Mouse (Mus musculus) thymus, postnatal 10 days (tissue): ENCODE measurements at regions not wholly inside any gene's neighbourhood (a gene's known extent, or its start where the extent isn't known, plus 50 kb on each side); places are given as distances from the start of the nearest gene placed in this dataset.

Source experiments
- DNase-seq, 2 experiments: peaks; one replicate each; pipeline ENCODE4 v3.0.0; 2021; ENCODE audit warnings: low spot score in 2 of 2

DNA sequence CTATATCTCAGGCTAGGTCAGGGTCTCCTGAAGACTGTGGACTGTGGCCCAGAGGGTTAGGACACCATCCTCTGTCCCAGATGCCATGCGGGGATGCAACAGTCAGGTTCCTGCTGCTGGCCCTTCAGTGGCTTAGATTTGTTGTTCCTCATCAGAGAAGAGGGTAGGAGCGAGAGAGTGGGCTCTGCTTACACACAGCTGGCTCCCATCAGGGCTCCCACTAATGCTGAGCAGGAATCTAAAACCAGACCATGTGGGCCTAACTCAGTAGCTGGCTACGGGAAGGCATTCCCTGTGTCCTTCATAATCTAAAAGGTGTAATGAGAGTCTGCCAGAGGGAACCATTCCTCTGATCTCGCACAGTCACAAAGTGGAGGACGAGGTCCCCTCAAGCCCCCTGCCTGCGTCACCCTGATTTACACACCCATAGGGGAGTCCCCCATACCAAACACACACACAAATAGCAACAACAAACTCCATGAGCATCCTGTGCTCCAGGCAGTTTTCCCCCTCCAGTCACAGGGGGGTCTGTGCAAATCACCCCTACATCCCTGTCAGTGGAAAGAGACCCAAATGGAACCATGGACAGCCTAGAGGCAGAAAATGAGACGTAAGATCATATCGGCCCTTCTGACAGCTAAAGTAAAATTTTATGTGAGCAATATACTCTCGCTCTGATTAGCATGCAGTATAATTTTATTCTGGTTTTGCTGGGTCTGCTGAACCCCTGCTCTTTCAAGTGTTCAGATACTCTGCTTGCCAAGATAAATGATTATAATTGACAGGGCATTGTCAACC is 234.8 kb downstream of the 3110018I06Rik start:
- no peak for DNase-seq

DNA sequence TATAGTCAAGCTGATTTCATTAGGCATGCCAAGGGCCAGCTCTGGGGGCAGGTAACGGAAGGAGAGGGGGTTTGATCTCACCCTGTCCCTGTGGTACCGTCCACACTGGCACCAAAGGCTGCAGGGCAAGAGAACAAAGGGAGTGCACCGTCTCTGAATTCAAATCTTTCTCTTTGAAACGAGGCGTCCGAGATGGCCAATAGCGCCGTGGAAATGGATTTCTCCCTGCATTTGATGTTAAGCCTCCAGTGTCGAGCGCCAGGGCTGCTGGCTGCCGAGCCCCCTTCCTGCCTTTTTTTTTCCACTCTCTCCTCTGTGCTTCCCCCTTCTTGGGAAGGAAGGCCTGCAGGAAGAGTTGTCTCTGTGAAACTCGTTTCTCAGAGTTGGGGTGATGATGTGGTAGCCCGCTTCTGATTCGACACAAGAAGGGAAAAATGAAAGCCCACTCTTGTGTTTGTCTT is 235.5 kb downstream of the 3110018I06Rik start:
- DNase-seq: no peak

DNA sequence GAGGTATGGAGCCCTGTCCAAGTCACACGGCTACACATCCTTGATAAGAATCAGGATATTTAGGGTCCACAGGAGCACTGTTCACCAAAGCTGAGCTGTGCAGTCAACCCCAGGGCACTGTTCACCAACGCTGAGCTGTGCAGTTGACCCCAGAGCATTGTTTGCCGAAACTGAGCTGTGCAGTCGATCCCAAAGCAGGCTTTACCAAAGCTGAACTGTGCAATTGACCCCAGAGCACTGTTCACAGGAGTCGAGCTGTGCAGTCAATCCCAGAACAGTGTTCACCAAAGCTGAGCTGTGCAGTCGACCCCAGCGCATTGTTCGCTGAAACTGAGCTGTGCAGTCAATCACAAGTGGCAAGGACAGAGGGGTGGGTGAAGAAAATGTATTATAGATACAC is 236.0 kb downstream of the 3110018I06Rik start:
- DNase-seq: no peak

DNA sequence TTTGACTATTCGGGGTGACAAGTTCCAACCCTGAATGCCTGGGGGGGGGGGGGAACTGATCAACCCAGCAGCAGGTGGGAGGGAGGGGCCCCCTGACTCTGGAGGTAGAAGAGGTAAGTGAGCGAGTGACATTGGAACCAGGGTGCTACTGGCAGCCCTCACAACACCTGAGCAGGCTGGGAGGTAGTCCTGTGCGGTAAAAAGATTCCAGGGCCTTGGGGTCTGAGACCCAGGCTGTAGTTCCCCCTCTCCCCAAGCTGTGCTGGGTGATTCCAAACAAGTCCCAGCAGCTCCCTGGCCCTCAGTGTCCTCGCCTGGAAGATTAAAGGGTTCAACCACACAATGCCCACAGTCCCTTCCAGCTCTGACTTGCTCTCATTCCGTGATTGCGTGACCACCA is 240.4 kb downstream of the 3110018I06Rik start:
- no peak for DNase-seq

DNA sequence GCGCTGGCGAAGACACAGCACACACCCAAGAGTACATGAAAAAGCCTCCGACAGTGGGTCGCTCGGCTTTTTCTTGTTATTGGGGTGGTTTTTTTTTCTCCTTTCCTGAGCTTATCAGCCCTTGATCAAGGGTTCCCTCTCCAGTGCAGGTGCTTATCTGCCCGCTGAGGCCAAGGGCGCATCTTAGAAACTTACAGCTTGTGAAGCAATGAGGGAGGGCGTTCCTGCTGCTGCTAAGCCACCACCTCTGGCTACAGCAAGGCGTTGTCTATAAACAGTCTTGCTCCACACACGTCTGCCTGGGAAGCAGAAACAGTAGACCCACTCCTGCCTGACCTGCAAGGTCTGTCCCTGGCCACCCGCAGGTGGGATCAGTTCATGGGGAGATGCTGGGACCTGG is 240.9 kb downstream of the 3110018I06Rik start:
- peak; percentile 73 to 78 for DNase-seq

GRCm38 (mm10) chr12:107730940-107731339 is 242.5 kb downstream of the 3110018I06Rik start:
- DNase-seq: peak in 1 of 2 experiments; percentile 29

DNA sequence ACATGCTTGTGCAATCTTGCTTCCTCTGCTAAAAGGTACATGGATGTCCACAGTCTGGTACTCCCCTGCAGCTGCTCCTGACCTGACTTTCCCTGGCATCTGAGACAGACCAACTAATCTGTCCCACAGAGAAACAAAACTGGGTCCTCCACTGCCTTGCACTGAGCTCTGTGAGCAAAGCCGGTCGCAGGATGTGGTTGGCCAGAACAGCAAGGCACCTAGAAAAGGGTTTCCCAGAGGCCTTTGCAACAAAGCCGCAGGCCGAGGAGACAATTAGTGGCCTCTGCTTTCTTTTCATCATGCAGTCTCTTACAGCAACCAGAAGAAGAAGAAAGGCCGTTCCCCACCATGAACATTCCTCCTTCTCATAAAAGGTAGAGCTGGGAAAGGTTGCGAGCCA is 246.1 kb downstream of the 3110018I06Rik start:
- peak; percentile 32 to 52 for DNase-seq

- no peak for DNase-seq
Measured at GRCm38 (mm10) chr12:107742641-107743040, 254.2 kb downstream of the 3110018I06Rik start.

DNA sequence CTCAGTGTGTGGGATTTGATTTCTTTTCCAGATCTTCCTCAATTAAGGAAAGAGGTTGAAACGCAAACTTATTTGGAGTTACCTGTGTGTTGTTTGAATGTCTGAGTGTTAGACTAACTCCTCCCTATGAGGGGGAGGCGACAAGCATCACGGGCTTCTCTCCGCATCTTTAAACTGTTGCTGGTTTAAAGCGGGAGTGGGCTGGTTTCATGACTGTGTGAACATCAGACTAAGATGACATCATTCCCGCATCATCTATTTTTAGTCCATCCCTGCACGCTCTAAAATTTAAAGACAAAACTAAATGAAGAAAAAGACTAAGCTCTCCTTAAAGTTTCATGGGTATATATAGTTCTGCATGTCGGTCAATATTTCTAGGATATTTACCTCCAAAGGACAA is 256.4 kb downstream of the 3110018I06Rik start:
- DNase-seq: no peak

GRCm38 (mm10) chr12:107748481-107749380 is 254.7 kb downstream of the Bcl11b start:
- no peak for DNase-seq

- DNase-seq: no peak
Measured at GRCm38 (mm10) chr12:107749381-107750085, 253.9 kb downstream of the Bcl11b start.

DNA sequence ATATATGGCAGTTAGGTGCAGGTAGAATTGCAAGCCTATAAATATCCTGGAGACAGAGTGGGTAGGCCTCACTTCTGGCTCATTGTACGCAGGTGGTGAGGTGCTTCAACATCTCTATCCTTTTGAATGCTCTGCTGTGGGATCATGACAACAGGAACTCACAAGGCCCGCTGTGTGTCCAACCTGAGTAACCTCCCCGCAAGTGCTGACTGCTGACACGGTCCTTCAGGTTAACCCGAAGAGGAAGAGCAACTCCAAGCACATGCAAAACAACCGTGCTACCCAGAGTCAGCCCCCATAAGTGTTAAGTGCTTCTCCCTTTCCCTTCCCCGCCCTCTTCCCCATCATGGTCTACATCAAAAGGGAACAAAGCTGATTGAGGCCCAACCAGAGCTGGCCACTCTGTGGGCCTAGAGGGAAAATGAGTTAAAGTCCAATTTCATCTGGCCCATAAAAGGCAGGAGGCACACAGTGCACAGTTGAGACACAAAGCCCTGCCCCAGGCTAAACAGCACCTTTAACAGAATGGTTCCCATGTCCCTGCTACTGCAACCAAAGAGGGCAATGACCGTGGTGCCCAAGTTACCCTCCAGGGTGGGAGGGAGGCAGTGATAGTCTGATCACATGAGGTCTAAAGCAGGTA is 253.0 kb downstream of the Bcl11b start:
- DNase-seq: no peak

- no peak for DNase-seq
Measured at GRCm38 (mm10) chr12:107752126-107752525, 251.3 kb downstream of the Bcl11b start.

- peak; percentile 70 to 72 for DNase-seq
Measured at GRCm38 (mm10) chr12:107752587-107752986, 250.8 kb downstream of the Bcl11b start.

GRCm38 (mm10) chr12:107753022-107753421 is 250.4 kb downstream of the Bcl11b start:
- no peak for DNase-seq

- no peak for DNase-seq
Measured at GRCm38 (mm10) chr12:107753536-107753935, 249.9 kb downstream of the Bcl11b start.

DNA sequence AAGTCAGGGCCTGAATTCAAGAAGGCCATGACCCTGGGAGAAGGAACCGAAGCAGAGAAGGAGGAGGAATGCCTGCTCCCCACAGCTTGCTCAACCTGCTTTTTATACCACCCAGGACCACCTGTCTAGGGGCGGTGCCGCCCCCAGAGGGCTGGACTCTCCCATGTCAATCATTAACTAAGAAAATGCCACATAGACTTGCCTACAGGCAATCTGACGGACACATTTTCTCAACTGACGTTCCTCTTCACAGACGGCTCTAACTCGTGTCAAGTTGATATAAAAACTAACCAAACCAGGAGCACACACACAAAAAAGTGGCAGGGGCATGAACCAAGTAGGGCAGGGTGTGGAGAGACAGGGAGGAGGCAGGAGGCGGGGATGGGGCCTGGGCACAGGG is 248.5 kb downstream of the Bcl11b start:
- DNase-seq: no peak

DNA sequence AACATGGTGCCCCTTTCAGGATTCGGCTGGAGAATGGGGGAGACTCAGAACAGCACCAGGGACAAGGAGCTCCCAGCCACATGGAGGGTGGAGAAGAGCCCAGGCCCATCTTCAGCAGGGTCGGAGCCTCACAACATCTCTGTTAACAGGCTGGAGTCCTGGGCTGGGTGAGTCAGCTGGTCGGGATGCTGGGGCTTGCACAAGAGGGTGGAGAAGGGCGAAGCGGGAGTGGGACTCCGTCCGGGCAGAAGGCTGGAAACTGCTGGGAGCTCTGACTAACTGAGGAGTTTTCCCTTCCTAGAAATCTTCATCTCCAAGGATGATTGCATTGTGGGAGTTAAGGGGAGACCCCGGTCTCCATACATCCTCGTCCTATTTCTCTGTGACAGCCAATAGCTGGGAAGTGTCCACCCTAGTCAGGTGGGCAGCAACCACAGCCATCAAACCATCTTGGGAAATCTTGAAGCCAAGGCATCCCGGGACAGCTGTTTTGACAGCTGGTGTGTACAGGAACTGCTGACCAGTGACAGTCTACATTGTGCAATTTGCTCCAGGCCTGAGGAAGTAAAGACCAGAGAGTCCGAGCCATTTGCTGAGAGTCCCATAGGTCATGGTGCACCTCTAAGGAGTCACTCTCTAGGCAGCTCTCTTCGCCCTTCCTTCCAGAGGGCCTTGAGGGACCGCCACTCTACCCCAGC is 247.4 kb downstream of the Bcl11b start:
- DNase-seq: no peak

- DNase-seq: no peak
Measured at GRCm38 (mm10) chr12:107757184-107757583, 246.2 kb downstream of the Bcl11b start.

GRCm38 (mm10) chr12:107757996-107758791 is 245.2 kb downstream of the Bcl11b start:
- peak; percentile 56 to 61 for DNase-seq
